Mouse (Mus musculus) brain, adult 2 months (tissue): ENCODE data around the gene C2cd2.

ENCODE experiments used
- DNase-seq: peaks from one replicate; pipeline ENCODE4 v3.0.0; 2011; ENCODE audit warnings: low read depth, low spot score

Gene C2cd2

DNA sequence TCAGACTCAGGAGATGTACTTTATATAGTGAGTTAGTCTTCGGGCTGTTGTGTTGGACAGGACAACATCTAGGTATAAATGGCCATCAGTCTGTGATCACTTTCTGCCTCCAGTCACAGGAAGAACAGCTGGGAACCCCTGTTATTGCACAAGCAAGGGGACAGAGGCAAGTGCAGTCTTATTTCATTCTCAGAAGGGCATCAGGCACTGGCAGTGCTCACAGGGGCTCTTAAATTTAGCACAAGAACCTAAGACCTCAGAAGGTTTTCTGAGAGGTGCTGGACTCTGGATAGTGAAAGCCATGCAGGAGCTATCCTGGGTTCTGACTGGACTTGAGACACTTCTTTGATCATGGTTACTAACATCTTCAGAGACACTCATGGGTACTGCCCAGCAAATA, 78.7 kb downstream of the C2cd2 start:
- no peak for DNase-seq

DNA sequence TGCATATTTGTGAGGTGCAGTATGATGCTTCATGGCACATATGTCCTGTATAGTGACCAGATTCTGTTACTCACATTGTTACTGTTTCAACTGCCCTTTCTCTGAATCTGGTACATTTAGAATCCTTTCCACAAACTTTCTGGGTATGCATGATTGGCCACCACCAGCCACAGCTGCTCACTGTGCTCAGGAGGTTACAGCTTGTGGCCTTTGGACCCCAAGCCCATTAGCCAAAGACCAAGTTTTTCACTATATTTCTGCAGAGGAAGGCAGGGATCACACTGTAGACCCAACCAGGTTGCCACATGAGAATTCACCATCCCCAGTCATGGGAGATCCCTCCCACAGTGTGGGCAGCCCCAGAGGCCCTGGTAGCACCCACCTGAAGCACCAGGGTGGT, 79.5 kb downstream of the C2cd2 start:
- DNase-seq: no peak

DNA sequence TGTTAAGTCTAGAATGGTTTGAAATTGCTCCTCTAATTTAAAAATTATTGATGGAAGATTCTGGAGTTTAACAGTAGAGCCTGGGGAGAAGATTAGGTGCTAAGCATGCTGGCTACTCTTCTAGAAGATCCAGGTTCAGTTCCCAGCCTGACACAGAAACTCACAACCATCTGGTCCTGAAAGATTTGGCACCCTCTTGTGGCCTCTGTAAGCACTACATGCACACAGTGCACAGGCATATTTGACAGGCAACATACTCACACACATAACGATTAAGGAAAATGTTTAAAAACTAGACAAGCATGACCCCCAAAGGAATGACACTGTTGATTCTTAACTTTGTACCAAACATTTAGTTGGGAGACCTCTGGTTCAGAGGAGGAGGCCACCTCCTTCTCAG, 83.3 kb downstream of the C2cd2 start:
- DNase-seq: peak; percentile 56

DNA sequence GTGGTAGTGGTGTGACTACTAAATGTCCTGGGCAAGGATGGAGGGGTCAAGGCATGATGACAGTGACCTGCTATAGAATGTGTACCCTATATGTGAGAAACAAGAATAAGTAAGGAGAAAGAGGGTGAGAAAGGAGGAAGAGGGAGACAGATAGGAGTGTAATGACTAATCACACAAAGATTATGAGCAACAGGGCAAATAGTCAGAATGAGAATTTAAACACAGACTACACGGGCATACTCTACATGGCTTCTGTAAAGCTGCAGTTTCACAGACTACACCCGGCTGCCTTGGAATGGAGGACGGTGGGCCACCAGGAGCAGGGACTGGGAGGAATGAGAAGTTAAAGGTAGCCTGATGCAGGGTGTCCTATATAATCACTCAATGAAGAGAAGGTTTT, 84.9 kb downstream of the C2cd2 start:
- DNase-seq: no peak

- no peak for DNase-seq
Measured at GRCm38 (mm10) chr16:97875101-97875500, 87.3 kb downstream of the C2cd2 start.

- DNase-seq: no peak
Measured at GRCm38 (mm10) chr16:97874376-97874775, 88.0 kb downstream of the C2cd2 start.

DNA sequence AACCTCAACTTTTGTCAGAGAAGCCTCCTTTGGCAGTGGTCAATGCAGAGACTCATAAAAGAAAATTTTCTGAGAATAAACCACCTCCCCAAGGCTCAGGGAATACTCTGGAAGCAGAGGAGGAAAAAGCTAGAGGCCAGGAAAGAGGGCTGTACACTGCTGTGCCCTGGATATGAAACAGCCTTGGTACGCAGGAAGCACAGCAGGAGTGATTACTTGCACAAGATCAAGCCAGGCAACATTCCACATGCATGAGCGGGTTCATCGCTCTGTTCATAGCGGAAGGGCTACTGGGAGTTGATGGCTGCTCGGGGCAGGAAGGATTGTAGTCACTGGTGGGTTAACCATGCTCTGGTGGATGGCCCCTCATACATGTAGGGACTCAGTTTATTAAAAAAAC, 89.7 kb downstream of the C2cd2 start:
- peak; percentile 20 for DNase-seq

GRCm38 (mm10) chr16:97869193-97870102, 93.0 kb downstream of the C2cd2 start:
- no peak for DNase-seq

- peak; percentile 56 for DNase-seq
Measured at GRCm38 (mm10) chr16:97863932-97864467, 98.4 kb downstream of the C2cd2 start.

GRCm38 (mm10) chr16:97856050-97856449, 106.3 kb downstream of the C2cd2 start:
- no peak for DNase-seq

GRCm38 (mm10) chr16:97851741-97852319, 110.6 kb downstream of the C2cd2 start, which contains the start of gene Prdm15:
Gene Prdm15, minus strand, starts transcription at chr16:97851850.
- DNase-seq: peak; percentile 94

DNA sequence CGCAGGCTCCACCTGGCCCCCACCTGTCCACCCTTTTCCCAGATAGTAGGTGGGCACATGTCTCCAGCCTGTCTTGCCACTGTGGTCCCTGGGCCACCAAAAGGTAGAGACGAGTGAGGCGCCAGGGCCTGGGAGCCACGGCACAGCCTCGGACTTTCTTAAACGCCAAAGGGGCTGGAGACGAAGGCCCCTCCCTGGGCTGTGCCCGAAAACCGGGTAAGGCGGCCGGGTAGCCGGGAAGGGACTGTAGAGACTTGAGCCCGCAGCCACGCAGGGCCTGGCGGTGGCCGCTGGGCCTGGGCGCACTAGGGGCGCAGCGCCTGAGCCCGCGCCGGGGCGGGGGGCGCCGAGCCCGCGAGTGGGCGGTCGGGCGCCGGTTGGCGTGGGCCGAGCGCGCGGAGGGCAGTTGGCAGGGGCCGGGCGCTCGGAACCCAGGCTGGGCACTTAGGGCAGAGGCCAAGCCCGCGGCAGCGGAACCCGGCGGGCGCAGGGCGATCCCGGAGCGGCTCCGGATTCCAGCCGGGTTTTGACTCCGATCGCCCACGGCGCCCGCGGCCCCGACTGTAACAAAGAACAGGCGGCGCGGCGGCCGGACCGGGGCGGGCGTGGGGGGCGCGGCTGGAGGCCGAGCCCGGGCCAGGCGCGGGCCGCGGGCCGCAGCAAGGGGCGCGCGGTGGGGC, 111.2 kb downstream of the C2cd2 start:
- DNase-seq: peak; percentile 93

GRCm38 (mm10) chr16:97850667-97851060, 111.7 kb downstream of the C2cd2 start:
- peak; percentile 82 for DNase-seq

- no peak for DNase-seq
Measured at GRCm38 (mm10) chr16:97848832-97849231, 113.6 kb downstream of the C2cd2 start.

GRCm38 (mm10) chr16:97844967-97845937, 117.1 kb downstream of the C2cd2 start:
- DNase-seq: no peak

- no peak for DNase-seq
Measured at GRCm38 (mm10) chr16:97832154-97832553, 130.2 kb downstream of the C2cd2 start.

DNA sequence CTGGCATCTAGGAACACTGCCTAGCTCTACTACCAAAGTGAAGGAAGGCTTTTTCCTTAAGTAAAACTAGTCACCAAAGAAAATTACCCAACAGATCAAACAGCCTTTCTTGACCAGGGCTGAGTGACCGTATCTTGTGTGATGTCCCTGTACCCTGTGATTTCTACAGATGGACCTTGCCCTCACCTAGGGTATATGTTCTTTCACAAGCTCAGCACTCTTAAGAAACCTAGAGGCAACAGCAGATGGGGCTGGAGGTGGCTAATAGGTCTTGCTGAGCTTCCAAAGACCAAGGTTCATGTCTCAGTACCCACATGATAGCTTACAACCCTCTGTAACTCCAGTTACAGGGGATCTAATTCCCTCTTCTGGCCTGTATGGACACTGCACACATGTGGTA, 134.2 kb downstream of the C2cd2 start:
- DNase-seq: no peak

GRCm38 (mm10) chr16:97823311-97824007, 138.9 kb downstream of the C2cd2 start:
- no peak for DNase-seq

GRCm38 (mm10) chr16:97819532-97819931, 142.9 kb downstream of the C2cd2 start:
- DNase-seq: no peak

DNA sequence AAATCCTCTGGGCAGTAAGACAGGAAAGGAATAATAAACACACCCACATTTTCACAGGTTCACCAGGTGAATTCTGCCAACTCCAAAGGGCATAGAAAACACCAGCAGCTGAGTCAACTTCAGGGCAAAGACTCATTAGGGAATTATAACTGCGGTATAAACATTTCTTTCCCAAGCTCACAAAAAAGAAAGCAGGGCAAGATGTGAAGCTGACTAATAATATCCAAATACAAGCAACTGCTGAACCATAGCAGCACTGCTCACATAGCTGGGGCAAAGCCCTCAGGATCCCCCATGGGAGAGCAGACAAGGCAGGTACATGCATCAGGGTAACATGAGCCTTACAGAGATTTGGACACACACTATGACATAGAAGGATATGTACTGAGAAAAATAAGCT, 145.0 kb downstream of the C2cd2 start:
- no peak for DNase-seq
